In genomic region chr2:139589905-139590304, GRCm38 (mm10) we compare ENCODE assay signal across 8 mouse cellular contexts.
DNase-seq lines count a peak whose midpoint lies in the region; ATAC-seq and TF ChIP-seq lines count a peak whose summit lies in the region.

No protein-coding gene starts in this region.

- no peaks in the 10 kb centered on the region for H3K4me1 ChIP-seq in heart, postnatal 0 days (ENCODE audit: control insufficient read depth, insufficient read depth)
- H3K4me1 ChIP-seq in midbrain, embryonic 13.5 days (replicated peaks): no peaks in the 10 kb centered on the region

- H3K4me3 ChIP-seq in heart, postnatal 0 days (ENCODE audit: low read depth, low read length): no peak overlapping the region
- no peak overlapping the region for H3K4me3 ChIP-seq in midbrain, embryonic 13.5 days (replicated peaks)

- intact Hi-C loops in heart, postnatal 25 days (cut with DNase I): loop anchor here (2.0 to 10.0 kb wide), 2 partner anchors 133 to 385 kb away; no protein-coding TSS in a partner anchor

- H3K9ac ChIP-seq in heart, postnatal 0 days (replicated peaks; ENCODE audit: low read depth, low read length): no peak overlapping the region
- H3K9ac ChIP-seq in midbrain, embryonic 13.5 days (replicated peaks): no peak overlapping the region

- TF ChIP-seq CTCF in heart, postnatal 0 days (IDR thresholded peaks at IDR 0.05; ENCODE audit: low read depth): peak; percentile 44

- no peak for ATAC-seq in heart, postnatal 0 days (ENCODE audit: insufficient read depth, low read depth)
- ATAC-seq in midbrain, embryonic 13.5 days: peak; percentile 62; the same call in 1 of the 2 replicates

- WGBS in heart, postnatal 0 days: 48% methylated on average over 4 of the region's 4 CpGs
- WGBS in midbrain, embryonic 13.5 days: 46% methylated on average over 4 of the region's 4 CpGs

- H3K27ac ChIP-seq in heart, postnatal 0 days (ENCODE audit: low read depth): no peak overlapping the region
- H3K27ac ChIP-seq in midbrain, embryonic 13.5 days: no peak overlapping the region

- no peaks in the 10 kb centered on the region for H3K27me3 ChIP-seq in heart, postnatal 0 days (ENCODE audit: control insufficient read depth, insufficient read depth, low read length)
- no peaks in the 10 kb centered on the region for H3K27me3 ChIP-seq in midbrain, embryonic 13.5 days

- H3K36me3 ChIP-seq in heart, postnatal 0 days (replicated peaks; ENCODE audit: control insufficient read depth, insufficient read depth, low read length): no peaks in the 10 kb centered on the region
- H3K36me3 ChIP-seq in midbrain, embryonic 13.5 days: no peaks in the 10 kb centered on the region

- H3K9me3 ChIP-seq in heart, postnatal 0 days (replicated peaks; ENCODE audit: control insufficient read depth, low read length): no peaks in the 10 kb centered on the region
- H3K9me3 ChIP-seq in midbrain, embryonic 13.5 days: no peaks in the 10 kb centered on the region

- no peak overlapping the region for H3K4me2 ChIP-seq in heart, postnatal 0 days (ENCODE audit: low read depth, low read length)
- H3K4me2 ChIP-seq in midbrain, embryonic 13.5 days (replicated peaks): no peak overlapping the region

- TF ChIP-seq EP300 in heart, postnatal 0 days (IDR thresholded peaks at IDR 0.05; ENCODE audit: low read depth): no peak

- DNase-seq in heart, postnatal 0 days (ENCODE audit: low spot score): peak; percentile 22
- no peak for DNase-seq in heart, postnatal 25 days (ENCODE audit: low spot score)
- peak; percentile 63 for DNase-seq in 416B (ENCODE audit: low read depth)
- peak; percentile 72 for DNase-seq in ZHBTc4 (ENCODE audit: low read depth, low spot score)
- peak; percentile 74 for DNase-seq in embryo, embryonic 10 days (ENCODE audit: low spot score)
- peak; percentile 41 to 86 for DNase-seq in kidney, postnatal 36 days
- peak; percentile 33 to 45 for DNase-seq in urinary bladder, postnatal 36 days (ENCODE audit: low spot score in 2 of 2)
